Mouse (Mus musculus): ENCODE results near the gene Cabp4.

DNA sequence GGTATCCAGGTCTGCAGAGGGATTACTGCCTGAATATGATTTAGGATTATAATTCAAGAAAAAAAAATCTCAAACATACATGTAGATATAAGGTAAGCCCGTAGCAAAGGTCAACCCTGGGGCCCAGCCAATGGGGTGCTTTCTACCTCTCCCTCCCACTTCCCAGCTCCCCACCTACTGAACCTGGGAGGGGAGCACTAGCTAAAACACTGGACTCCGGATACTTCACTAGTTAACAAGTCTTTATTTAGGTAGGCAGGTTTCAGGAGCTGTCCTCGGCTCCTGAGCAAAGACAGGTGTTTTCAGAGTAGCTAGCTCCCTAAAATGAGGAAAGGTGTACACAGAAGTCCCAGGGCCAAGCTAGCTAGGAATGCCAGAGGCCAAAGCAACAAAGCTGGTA is 20.3 kb upstream of the Cabp4 start:
- TF ChIP-seq CTCF (IDR thresholded peaks at IDR 0.05; ENCODE audit: borderline replicate concordance, control insufficient read depth, extremely low read depth, insufficient read depth, low read length, poor library complexity) (no peak), POLR2A (IDR thresholded peaks at IDR 0.05; ENCODE audit: control insufficient read depth, extremely low read depth, insufficient read depth, low read length, poor library complexity) (no peak)
